Mouse (Mus musculus): ENCODE results near the gene D430041D05Rik.
"Not testable (repeated sequence)": the region's sequence is repeated elsewhere in the genome, so short reads cannot be mapped to it uniquely, and the experiment has no call there.

Gene D430041D05Rik

GRCm38 (mm10) chr2:104120312-104120711 lies 290.5 kb downstream of the D430041D05Rik start:
- no peak for DNase-seq (ENCODE audit: low spot score in 2 of 2)

- no peak for DNase-seq (ENCODE audit: low spot score in 2 of 2)
These were observed 291.7 kb downstream of the D430041D05Rik start for GRCm38 (mm10) chr2:104119097-104119496.

GRCm38 (mm10) chr2:104117173-104117572 lies 293.6 kb downstream of the D430041D05Rik start:
- DNase-seq (ENCODE audit: low spot score in 2 of 2) = not testable (repeated sequence)

GRCm38 (mm10) chr2:104114898-104115297 lies 295.9 kb downstream of the D430041D05Rik start:
- DNase-seq (ENCODE audit: low spot score in 2 of 2) = no peak

- DNase-seq (ENCODE audit: low spot score in 2 of 2) = not testable (repeated sequence)
These were observed 297.2 kb downstream of the D430041D05Rik start for GRCm38 (mm10) chr2:104113563-104113962.

GRCm38 (mm10) chr2:104111170-104111797 lies 299.5 kb downstream of the D430041D05Rik start:
- DNase-seq (ENCODE audit: low spot score in 2 of 2) = not testable (repeated sequence)

- no peak for DNase-seq (ENCODE audit: low spot score in 2 of 2)
These were observed 300.8 kb downstream of the D430041D05Rik start for GRCm38 (mm10) chr2:104110031-104110430.

- no peak for DNase-seq (ENCODE audit: low spot score in 2 of 2)
These were observed 301.3 kb downstream of the D430041D05Rik start for GRCm38 (mm10) chr2:104109528-104109927.

GRCm38 (mm10) chr2:104109021-104109420 lies 301.8 kb downstream of the D430041D05Rik start:
- DNase-seq (ENCODE audit: low spot score in 2 of 2) = not testable (repeated sequence)

- no peak for DNase-seq (ENCODE audit: low spot score in 2 of 2)
These were observed 306.0 kb downstream of the D430041D05Rik start for GRCm38 (mm10) chr2:104104800-104105199.

GRCm38 (mm10) chr2:104099946-104100345 lies 310.9 kb downstream of the D430041D05Rik start:
- no peak for DNase-seq (ENCODE audit: low spot score in 2 of 2)

GRCm38 (mm10) chr2:104099231-104099585 lies 311.6 kb downstream of the D430041D05Rik start:
- no peak for DNase-seq (ENCODE audit: low spot score in 2 of 2)

GRCm38 (mm10) chr2:104098529-104099230 lies 312.1 kb downstream of the D430041D05Rik start:
- peak in 1 of 2 experiments; percentile 37 for DNase-seq (ENCODE audit: low spot score in 2 of 2)

GRCm38 (mm10) chr2:104097396-104097795 lies 313.4 kb downstream of the D430041D05Rik start:
- not testable (repeated sequence) for DNase-seq (ENCODE audit: low spot score in 2 of 2)

GRCm38 (mm10) chr2:104096796-104097195 lies 314.0 kb downstream of the D430041D05Rik start:
- not testable (repeated sequence) for DNase-seq (ENCODE audit: low spot score in 2 of 2)

GRCm38 (mm10) chr2:104096256-104096655 lies 314.6 kb downstream of the D430041D05Rik start:
- no peak for DNase-seq (ENCODE audit: low spot score in 2 of 2)

GRCm38 (mm10) chr2:104095741-104096213 lies 315.0 kb downstream of the D430041D05Rik start, which contains the start of gene Cd59a:
TSS of gene Cd59a (plus strand) at chr2:104095801.
- DNase-seq (ENCODE audit: low spot score in 2 of 2) = peak; percentile 91

- DNase-seq (ENCODE audit: low spot score in 2 of 2) = no peak
These were observed 317.5 kb downstream of the D430041D05Rik start for GRCm38 (mm10) chr2:104093305-104093704.

All from spleen, postnatal 4 days (tissue).